Mouse (Mus musculus) lung, adult 2 months (tissue): ENCODE measurements around the gene Cep70.

Experiments
- CTCF ChIP-seq: fragments of 200-500 bp; IDR thresholded peaks from 2 replicates; pipeline ENCODE4 v1.5.1; 2011; ENCODE audit warnings: mild to moderate bottlenecking, low read length, control low read depth; ENCODE audit not compliant: insufficient read depth
- POLR2A ChIP-seq: fragments of 200-500 bp; IDR thresholded peaks from 2 replicates; pipeline ENCODE4 v1.6.1; 2011; ENCODE audit warnings: low read depth, mild to moderate bottlenecking, control low read depth, low read length, borderline replicate concordance; ENCODE audit errors: extremely low read depth

GRCm38 (mm10) chr9:99319343-99319951 lies 76.3 kb downstream of the Cep70 start:
- TF ChIP-seq POLR2A (no peak), CTCF (no peak)
